Mouse (Mus musculus): Measurements from ENCODE around the gene Rad51d.

GRCm38 (mm10) chr11:82905816-82906215, 15.4 kb upstream of the Rad51d start:
- TF ChIP-seq POLR2A (IDR thresholded peaks at IDR 0.05; ENCODE audit: borderline replicate concordance, insufficient read depth, low read length) (no peak), CTCF (IDR thresholded peaks at IDR 0.05; ENCODE audit: borderline replicate concordance, insufficient read depth, low read depth, low read length) (no peak)
